Mouse (Mus musculus): ENCODE measurements around the gene Ist1.

DNA sequence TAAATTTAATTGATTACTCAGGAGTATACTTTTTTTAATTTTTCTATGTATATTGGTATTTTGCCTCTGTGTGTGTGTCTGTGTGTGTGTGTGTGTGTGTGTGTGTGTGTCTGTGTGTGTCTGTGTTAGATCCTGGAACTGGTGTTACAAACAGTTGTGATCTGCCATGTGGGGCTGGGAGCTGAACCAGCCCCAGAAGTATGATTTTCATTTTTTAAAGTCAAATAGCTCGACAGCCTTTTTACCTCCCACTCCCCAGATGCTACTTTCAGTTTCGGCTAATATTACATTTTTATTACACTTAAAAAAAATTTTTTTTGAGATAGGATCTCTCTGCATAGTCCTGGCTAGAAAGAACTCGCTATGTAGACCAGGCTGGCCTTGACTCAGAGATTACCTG, 30.7 kb downstream of the Ist1 start:
- TF ChIP-seq CTCF (IDR thresholded peaks at IDR 0.05; ENCODE audit: extremely low read depth, insufficient read length, insufficient replicate concordance, low read depth, low read length) (no peak), POLR2A (IDR thresholded peaks at IDR 0.05; ENCODE audit: low read depth, low read length) (no peak)
